13 mouse cellular contexts compared by ENCODE assay signal in the genomic region with DNA sequence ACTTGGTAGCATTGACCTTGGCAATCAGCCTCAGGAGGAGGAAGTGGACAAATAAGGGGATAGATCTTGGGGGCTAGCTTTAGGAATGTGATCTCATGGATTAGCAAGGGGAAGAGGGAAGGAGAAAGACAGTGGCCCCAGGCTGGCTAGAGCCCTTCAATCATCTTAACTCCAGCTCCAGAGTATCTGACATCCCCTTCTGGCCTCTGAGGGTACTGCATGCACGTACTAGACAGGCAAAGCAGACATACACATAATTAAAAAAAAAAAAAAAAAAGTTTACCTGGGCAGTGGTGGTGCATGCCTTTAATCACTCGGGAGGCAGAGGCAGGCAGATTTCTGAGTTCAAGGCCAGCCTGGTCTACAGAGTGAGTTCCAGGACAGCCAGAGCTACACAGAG. TPM values are rescaled to one million over a fixed set of nuclear protein-coding genes. Genes with fewer than 3 reads are reported as not detected.
DNase-seq lines count a peak whose midpoint lies in the region; TF ChIP-seq lines count a peak whose summit lies in the region.
"Had no signal": no experiment of that assay in that cellular context is flagged by ENCODE, and none has a peak within 500 bp of the region (broad histone marks: within the 10 kb centered on the region; RNA-seq: fewer than 3 reads in every experiment).

No protein-coding gene starts in this region.

- TF ChIP-seq CTCF in cerebellum, adult 2 months (IDR thresholded peaks at IDR 0.05; ENCODE audit: borderline replicate concordance, insufficient read depth, low read depth, low read length): 0 out of 2 replicates have a peak, but pooled peaks have one; percentile 11
- peak; percentile 16; the same call in 1 of the 2 replicates for TF ChIP-seq CTCF in lung, adult 2 months (IDR thresholded peaks at IDR 0.05; ENCODE audit: insufficient read depth, low read length)

- H3K27me3 ChIP-seq in cerebellum, adult 2 months (ENCODE audit: control insufficient read depth, insufficient read depth, low read length): no peaks in the 10 kb centered on the region
- H3K27me3 ChIP-seq: heart, embryonic 13.5 days; liver, embryonic 13.5 days had no signal

- no peak for TF ChIP-seq POLR2A in cerebellum, adult 2 months (IDR thresholded peaks at IDR 0.05; ENCODE audit: borderline replicate concordance, insufficient read depth, low read length)
- TF ChIP-seq POLR2A in lung, adult 2 months (IDR thresholded peaks at IDR 0.05; ENCODE audit: borderline replicate concordance, extremely low read depth, low read depth, low read length): no peak

- DNase-seq in cerebellum, adult 2 months: no peak
- no peak for DNase-seq in cerebellum, adult 8-10 months
- no peak for DNase-seq in lung, adult 2 months
- no peak for DNase-seq in lung, adult 18-20 months
- peak; percentile 37 for DNase-seq in c-Kit-positive CD71-positive TER-119-positive erythroid progenitor cells, embryonic 14.5 days (ENCODE audit: low spot score)
- peak; percentile 31 for DNase-seq in retina, embryonic 14.5 days (ENCODE audit: low spot score)
- DNase-seq in layer of hippocampus, adult 8-10 months (ENCODE audit: low spot score in 2 of 2): no peak
- DNase-seq in layer of hippocampus, postnatal 25 days (ENCODE audit: extremely low spot score in 1 of 2, low spot score in 1 of 2): no peak
- DNase-seq: adrenal gland, adult 8-10 months; cerebellum, postnatal 25 days; liver, embryonic 13.5 days; right cerebral cortex, postnatal 25 days had no signal

- H3K4me1 ChIP-seq in cerebellum, adult 2 months (ENCODE audit: control insufficient read depth, insufficient read depth, low read length): peaks cover 1% of the 10 kb centered on the region; the same call in 1 of the 2 replicates
- H3K4me1 ChIP-seq in lung, adult 2 months (ENCODE audit: control insufficient read depth, insufficient read depth, low read length): peaks cover 8% of the 10 kb centered on the region; the same call in 1 of the 2 replicates

- H3K4me3 ChIP-seq in cerebellum, adult 2 months (replicated peaks; ENCODE audit: insufficient read depth, low read depth, low read length): no peak overlapping the region
- H3K4me3 ChIP-seq in lung, adult 2 months (replicated peaks; ENCODE audit: extremely low read depth, low read depth, low read length): no peak overlapping the region
- H3K4me3 ChIP-seq: heart, embryonic 13.5 days; liver, embryonic 13.5 days had no signal

- H3K27ac ChIP-seq in cerebellum, adult 2 months (ENCODE audit: insufficient read depth, low read length): no peak overlapping the region
- H3K27ac ChIP-seq: heart, embryonic 13.5 days; liver, embryonic 13.5 days had no signal

- WGBS in cerebellum, adult 2 months: 80% methylated on average over 2 of the region's 2 CpGs
- 80% methylated on average over 2 of the region's 2 CpGs for WGBS in lung, adult 2 months

RNA-seq across cellular contexts. Expression of gene Gdf15, which starts 11.8 kb away (rescaled TPM):
- 0.28 and 0.51 TPM in 2 replicates for polyA plus RNA-seq in cerebellum, adult 2 months (2012; rRNA removed)
- polyA plus RNA-seq in lung, adult 2 months (2012; rRNA removed): 5.4 and 6.6 TPM in 2 replicates
- total RNA-seq in layer of hippocampus, adult 8-10 months (2022): not detected
- under 1 TPM in 1 of 2 experiments, not detected in 1; 0.26 TPM for total RNA-seq in layer of hippocampus, postnatal 25 days (2021)

RNA-seq across cellular contexts. Expression of gene Pgpep1, which starts 16.1 kb away (rescaled TPM):
- polyA plus RNA-seq in cerebellum, adult 2 months (2012; rRNA removed): 28.3 and 32.5 TPM in 2 replicates
- 32.2 and 33.7 TPM in 2 replicates for polyA plus RNA-seq in lung, adult 2 months (2012; rRNA removed)
- total RNA-seq in layer of hippocampus, adult 8-10 months (2022): 10 to 100 TPM; 19.8 to 34.7 (median 23.3) TPM
- total RNA-seq in layer of hippocampus, postnatal 25 days (2021): 10 to 100 TPM; 21.1 to 25.1 TPM

RNA-seq across cellular contexts. Expression of gene Lrrc25, which starts 28.1 kb away (rescaled TPM):
- polyA plus RNA-seq in cerebellum, adult 2 months (2012; rRNA removed): 0.30 and 0.33 TPM in 2 replicates
- 10.4 and 10.5 TPM in 2 replicates for polyA plus RNA-seq in lung, adult 2 months (2012; rRNA removed)
- 1 to 10 TPM in 2 of 4 experiments, under 1 TPM in 2; 0.24 to 1.6 (median 1.1) TPM for total RNA-seq in layer of hippocampus, adult 8-10 months (2022)
- 1 to 10 TPM in 1 of 2 experiments, under 1 TPM in 1; 0.63 to 1.0 TPM for total RNA-seq in layer of hippocampus, postnatal 25 days (2021)

RNA-seq across cellular contexts. Expression of gene Lsm4, which starts 29.0 kb away (rescaled TPM):
- 113 and 117 TPM in 2 replicates for polyA plus RNA-seq in cerebellum, adult 2 months (2012; rRNA removed)
- 75.2 and 76.3 TPM in 2 replicates for polyA plus RNA-seq in lung, adult 2 months (2012; rRNA removed)
- 10 to 100 TPM; 57.1 to 66.2 (median 64.1) TPM for total RNA-seq in layer of hippocampus, adult 8-10 months (2022)
- 10 to 100 TPM; 66.2 to 67.4 TPM for total RNA-seq in layer of hippocampus, postnatal 25 days (2021)

RNA-seq across cellular contexts. Expression of gene Ssbp4, which starts 35.4 kb away (rescaled TPM):
- 172 and 181 TPM in 2 replicates for polyA plus RNA-seq in cerebellum, adult 2 months (2012; rRNA removed)
- polyA plus RNA-seq in lung, adult 2 months (2012; rRNA removed): 228 and 351 TPM in 2 replicates
- total RNA-seq in layer of hippocampus, adult 8-10 months (2022): 100 to 1,000 TPM; 196 to 262 (median 224) TPM
- 100 to 1,000 TPM; 285 to 304 TPM for total RNA-seq in layer of hippocampus, postnatal 25 days (2021)

Comparison
In these comparisons a context has a peak if more than half of its experiments do, and no peak if none do; other contexts are left out.
1. DNase-seq: peak in c-Kit-positive CD71-positive TER-119-positive erythroid progenitor cells, embryonic 14.5 days (single experiment) and retina, embryonic 14.5 days (single experiment); none in cerebellum, adult 2 months (0 of 2), cerebellum, adult 8-10 months (single experiment), lung, adult 2 months (single experiment), lung, adult 18-20 months (0 of 2), layer of hippocampus, adult 8-10 months (0 of 2) and layer of hippocampus, postnatal 25 days (0 of 2).